In the genomic region with DNA sequence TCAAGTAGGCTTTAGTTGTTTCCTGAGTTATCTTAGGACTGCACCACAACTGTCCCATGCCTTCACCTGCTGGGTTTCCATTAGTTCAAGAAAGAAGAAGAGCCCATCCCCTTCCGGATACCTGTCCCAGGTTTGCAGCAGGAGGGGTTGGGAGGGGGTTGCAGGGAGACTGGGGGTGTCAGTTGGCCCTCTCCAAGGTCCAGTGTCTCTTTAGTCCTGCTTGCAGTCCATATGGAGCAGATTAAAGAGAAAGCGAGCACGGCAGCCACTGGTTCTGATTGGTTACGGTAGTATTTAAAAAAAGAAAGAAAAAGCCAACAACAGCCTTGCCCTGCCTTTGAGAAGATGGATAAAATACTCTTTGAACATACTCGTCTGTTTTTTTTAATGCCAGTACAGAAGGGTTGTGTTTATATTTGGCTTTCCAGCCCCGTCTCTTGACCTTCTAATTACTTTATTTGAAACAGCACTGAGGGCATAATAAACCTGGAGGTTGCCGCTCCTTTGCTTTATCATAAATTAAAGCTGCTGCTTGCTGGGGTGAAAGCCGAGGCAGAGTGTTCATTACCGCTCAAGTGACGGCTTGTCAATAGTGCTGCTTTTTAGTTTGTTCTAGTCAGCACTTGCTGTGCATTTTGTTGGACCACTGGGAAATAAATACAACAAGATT, we compare ENCODE assay signal across 14 mouse cellular contexts.
DNase-seq lines count a peak whose midpoint lies in the region; ATAC-seq and TF ChIP-seq lines count a peak whose summit lies in the region.
"Had no signal": no experiment of that assay in that cellular context is flagged by ENCODE, and none has a peak within 500 bp of the region (broad histone marks: within the 10 kb centered on the region; RNA-seq: fewer than 3 reads in every experiment).

No protein-coding gene starts in this region.

- TF ChIP-seq POLR2A in heart, adult 2 months (IDR thresholded peaks at IDR 0.05; ENCODE audit: insufficient read depth, low read depth, low read length): no peak

- DNase-seq in kidney, postnatal 0 days (ENCODE audit: low spot score): no peak
- DNase-seq in kidney, postnatal 36 days: no peak
- peak; percentile 65 for DNase-seq in embryo, embryonic 10.5 days (ENCODE audit: low spot score)
- no peak for DNase-seq in frontal cortex, postnatal 25 days (ENCODE audit: low spot score in 2 of 2)
- DNase-seq in heart, adult 2 months: no peak
- DNase-seq: adrenal gland, adult 2 months; left cerebral cortex, postnatal 4 days; right cerebral cortex, adult 18-20 months; thymus, postnatal 25 days had no signal

- intact Hi-C loops in heart, adult 2 months (cut with DNase I): no loop called here

- H3K27ac ChIP-seq in kidney, postnatal 0 days: no peak overlapping the region
- 0 out of 2 replicates have a peak overlapping the region, but pooled peaks have one; percentile 13 for H3K27ac ChIP-seq in embryonic facial prominence, embryonic 13.5 days
- H3K27ac ChIP-seq in neural tube, embryonic 13.5 days (replicated peaks): no peak overlapping the region
- no peak overlapping the region for H3K27ac ChIP-seq in heart, adult 2 months

- H3K4me1 ChIP-seq in kidney, postnatal 0 days (replicated peaks; ENCODE audit: insufficient read depth, low read length): no peaks in the 10 kb centered on the region
- peaks cover 27% of the 10 kb centered on the region for H3K4me1 ChIP-seq in embryonic facial prominence, embryonic 13.5 days
- H3K4me1 ChIP-seq in neural tube, embryonic 13.5 days (replicated peaks): peaks cover 25% of the 10 kb centered on the region
- no peaks in the 10 kb centered on the region; the same call in 1 of the 2 replicates for H3K4me1 ChIP-seq in heart, adult 2 months (ENCODE audit: control insufficient read depth, insufficient read depth, low read length)

- H3K36me3 ChIP-seq in kidney, postnatal 0 days (ENCODE audit: insufficient read depth, low read length): no peaks in the 10 kb centered on the region
- no peaks in the 10 kb centered on the region for H3K36me3 ChIP-seq in embryonic facial prominence, embryonic 13.5 days
- H3K36me3 ChIP-seq in neural tube, embryonic 13.5 days: no peaks in the 10 kb centered on the region
- no peaks in the 10 kb centered on the region for H3K36me3 ChIP-seq in heart, adult 2 months (ENCODE audit: control insufficient read depth, insufficient read depth, low read length)

- no peak for TF ChIP-seq CTCF in kidney, postnatal 0 days (IDR thresholded peaks at IDR 0.05; ENCODE audit: low read depth)
- no peak for TF ChIP-seq CTCF in heart, adult 2 months (IDR thresholded peaks at IDR 0.05)

- no peak for TF ChIP-seq EP300 in heart, adult 2 months (IDR thresholded peaks at IDR 0.05; ENCODE audit: insufficient read depth, low read depth, low read length)

- ATAC-seq in kidney, postnatal 0 days (replicated peaks; ENCODE audit: low FRiP score, low read depth): no peak
- no peak for ATAC-seq in embryonic facial prominence, embryonic 13.5 days (ENCODE audit: insufficient number of reproducible peaks, insufficient read depth, low FRiP score, low TSS enrichment, low read depth)
- ATAC-seq in neural tube, embryonic 13.5 days (ENCODE audit: low read depth): no peak
- ATAC-seq: hindbrain, embryonic 16.5 days had no signal

- H3K4me2 ChIP-seq in kidney, postnatal 0 days (ENCODE audit: low read length): peak overlapping the region; percentile 14; the same call in 1 of the 2 replicates
- peak overlapping the region; percentile 50 for H3K4me2 ChIP-seq in embryonic facial prominence, embryonic 13.5 days
- 0 out of 2 replicates have a peak overlapping the region, but pooled peaks have one; percentile 8 for H3K4me2 ChIP-seq in neural tube, embryonic 13.5 days

- WGBS in kidney, postnatal 0 days: 30% methylated on average over 10 of the region's 10 CpGs
- WGBS in embryonic facial prominence, embryonic 13.5 days: 7% methylated on average over 10 of the region's 10 CpGs
- WGBS in neural tube, embryonic 13.5 days: 19% methylated on average over 10 of the region's 10 CpGs
- WGBS in heart, adult 2 months: 77% methylated on average over 10 of the region's 10 CpGs

- H3K9me3 ChIP-seq in kidney, postnatal 0 days (replicated peaks; ENCODE audit: low read length): no peaks in the 10 kb centered on the region
- no peaks in the 10 kb centered on the region for H3K9me3 ChIP-seq in embryonic facial prominence, embryonic 13.5 days
- H3K9me3 ChIP-seq in neural tube, embryonic 13.5 days: no peaks in the 10 kb centered on the region

- H3K27me3 ChIP-seq in kidney, postnatal 0 days (ENCODE audit: insufficient read depth, low read length): no peaks in the 10 kb centered on the region
- H3K27me3 ChIP-seq in embryonic facial prominence, embryonic 13.5 days: no peaks in the 10 kb centered on the region
- peaks cover 23% of the 10 kb centered on the region for H3K27me3 ChIP-seq in neural tube, embryonic 13.5 days
- no peaks in the 10 kb centered on the region for H3K27me3 ChIP-seq in heart, adult 2 months (ENCODE audit: control insufficient read depth, insufficient read depth, low read length)
- H3K27me3 ChIP-seq: CH12.LX had no signal

- no peak overlapping the region for H3K9ac ChIP-seq in kidney, postnatal 0 days (ENCODE audit: low read depth, low read length)
- H3K9ac ChIP-seq in embryonic facial prominence, embryonic 13.5 days: no peak overlapping the region
- no peak overlapping the region for H3K9ac ChIP-seq in neural tube, embryonic 13.5 days
- H3K9ac ChIP-seq in heart, adult 2 months (ENCODE audit: low read depth, low read length): no peak overlapping the region

- H3K79me2 ChIP-seq in heart, adult 2 months (replicated peaks; ENCODE audit: control insufficient read depth, insufficient read depth, low read length): no peaks in the 10 kb centered on the region

- no peak overlapping the region for H3K4me3 ChIP-seq in kidney, postnatal 0 days (replicated peaks; ENCODE audit: low read depth, low read length)
- H3K4me3 ChIP-seq in embryonic facial prominence, embryonic 13.5 days: no peak overlapping the region
- no peak overlapping the region for H3K4me3 ChIP-seq in neural tube, embryonic 13.5 days
- H3K4me3 ChIP-seq in heart, adult 2 months: no peak overlapping the region
- H3K4me3 ChIP-seq: myocyte had no signal
